Mouse (Mus musculus) lung, adult 10 weeks (tissue): ENCODE measurements around the gene Lcorl. TPM values are rescaled to one million over a fixed set of nuclear protein-coding genes. Genes with fewer than 3 reads are reported as not detected.

Source experiments
- polyA plus RNA-seq: library from polyadenylated mRNA; stranded (reverse); fragments of 350-450 nt; fragmentation: Illumina TruSeq; extraction: RNeasy Lipid Tissue Mini Kit (QIAGEN cat#74804); gene quantifications from one replicate; pipeline ENCODE4 v1.2.3, GENCODE M21; 2014; ENCODE audit warnings: low read depth, low replicate concordance; ENCODE audit not compliant: insufficient read depth

Lcorl gene
- 2.3 TPM for polyA plus RNA-seq

GRCm38 (mm10) chr5:45857254-45858011 is at the start of gene Lcorl:
Gene Lcorl, minus strand, starts transcription at chr5:45857615.

GRCm38 (mm10) chr5:45669598-45670279 is 187.7 kb downstream of the Lcorl start, which contains the start of gene Ncapg:
Gene Ncapg, plus strand, starts transcription at chr5:45669919.

Other genes starting within 250 kb of the Lcorl start
- gene Fam184b, start 218.0 kb downstream of the Lcorl start, polyA plus RNA-seq, result not detected
- gene Ncapg, start 187.7 kb downstream of the Lcorl start, polyA plus RNA-seq, result 0.60 TPM